7 mouse cellular contexts compared by ENCODE assay signal in genomic region chr10:128565788-128566531, GRCm38 (mm10). TPM values are rescaled to one million over a fixed set of nuclear protein-coding genes. Genes with fewer than 3 reads are reported as not detected.
DNase-seq lines count a peak whose midpoint lies in the region; ATAC-seq lines count a peak whose summit lies in the region.

Gene Pa2g4, minus strand, starts transcription at chr10:128565987.

- H3K4me1 ChIP-seq in embryonic facial prominence, embryonic 10.5 days, result peaks cover 28% of the 10 kb centered on the region
- H3K4me1 ChIP-seq in limb, embryonic 10.5 days, result peaks cover 22% of the 10 kb centered on the region
- peaks cover 26% of the 10 kb centered on the region for H3K4me1 ChIP-seq in midbrain, embryonic 13.5 days (replicated peaks)

- H3K36me3 ChIP-seq in embryonic facial prominence, embryonic 10.5 days (replicated peaks), result peaks cover 44% of the 10 kb centered on the region
- H3K36me3 ChIP-seq in limb, embryonic 10.5 days, result peaks cover 32% of the 10 kb centered on the region
- peaks cover 24% of the 10 kb centered on the region for H3K36me3 ChIP-seq in midbrain, embryonic 13.5 days

- H3K9ac ChIP-seq in midbrain, embryonic 13.5 days (replicated peaks), result peak within 1 kb of the TSS; percentile 95

- DNase-seq in adrenal gland, postnatal 10 days, result peak; percentile 98
- peak; percentile 100 for DNase-seq in embryonic facial prominence, embryonic 10.5 days (ENCODE audit: low spot score)
- DNase-seq in gonadal fat pad, adult 2 months (ENCODE audit: low read depth), result peak; percentile 97
- peak; percentile 99 for DNase-seq in kidney, adult 11 months
- peak; percentile 98 for DNase-seq in limb, embryonic 10.5 days (ENCODE audit: low spot score)
- DNase-seq in spleen, adult 12 weeks (ENCODE audit: low spot score), result peak; percentile 96

- H3K4me2 ChIP-seq in midbrain, embryonic 13.5 days (replicated peaks), result peak within 1 kb of the TSS; percentile 97

- no peaks in the 10 kb centered on the region for H3K27me3 ChIP-seq in embryonic facial prominence, embryonic 10.5 days (replicated peaks; ENCODE audit: low read depth, poor library complexity, severe bottlenecking)
- no peaks in the 10 kb centered on the region for H3K27me3 ChIP-seq in limb, embryonic 10.5 days (ENCODE audit: low read depth, poor library complexity, severe bottlenecking)
- H3K27me3 ChIP-seq in midbrain, embryonic 13.5 days, result no peaks in the 10 kb centered on the region

- peak within 1 kb of the TSS; percentile 93 for H3K4me3 ChIP-seq in embryonic facial prominence, embryonic 10.5 days
- peak within 1 kb of the TSS; percentile 84 for H3K4me3 ChIP-seq in limb, embryonic 10.5 days
- H3K4me3 ChIP-seq in midbrain, embryonic 13.5 days (replicated peaks), result peak within 1 kb of the TSS; percentile 95

- no peaks in the 10 kb centered on the region for H3K9me3 ChIP-seq in embryonic facial prominence, embryonic 10.5 days
- no peaks in the 10 kb centered on the region for H3K9me3 ChIP-seq in limb, embryonic 10.5 days (replicated peaks)
- H3K9me3 ChIP-seq in midbrain, embryonic 13.5 days, result no peaks in the 10 kb centered on the region

- 0% methylated on average over 58 of the region's 58 CpGs for WGBS in embryonic facial prominence, embryonic 10.5 days
- under 1% methylated on average over 58 of the region's 58 CpGs for WGBS in limb, embryonic 10.5 days
- WGBS in midbrain, embryonic 13.5 days, result under 1% methylated on average over 58 of the region's 58 CpGs

- peak within 1 kb of the TSS; percentile 91 for H3K27ac ChIP-seq in embryonic facial prominence, embryonic 10.5 days (replicated peaks)
- H3K27ac ChIP-seq in limb, embryonic 10.5 days, result peak within 1 kb of the TSS; percentile 89
- H3K27ac ChIP-seq in midbrain, embryonic 13.5 days, result peak within 1 kb of the TSS; percentile 90

- peak; percentile 100 for ATAC-seq in midbrain, embryonic 13.5 days

RNA-seq across cellular contexts. Expression of gene Pa2g4, which starts in this region (rescaled TPM):
- 10 to 100 TPM; 85.1 to 90.9 TPM for total RNA-seq in adrenal gland, postnatal 10 days (2021)
- polyA plus RNA-seq in embryonic facial prominence, embryonic 10.5 days (2016; fragmentation: Nextera tagmentation; extraction: Ambion mirVana), result 274 and 287 TPM in 2 replicates
- 22.1 and 27.5 TPM in 2 replicates for polyA plus RNA-seq in gonadal fat pad, adult 2 months (2012; rRNA removed)
- 267 and 322 TPM in 2 replicates for polyA plus RNA-seq in limb, embryonic 10.5 days (2016; fragmentation: Nextera tagmentation; extraction: Ambion mirVana)
- polyA plus RNA-seq in midbrain, embryonic 13.5 days (2015; fragmentation: Nextera tagmentation; extraction: Ambion mirVana), result 139 TPM in 2 replicates

Comparison
In these comparisons a context has a peak if more than half of its experiments do, and no peak if none do; other contexts are left out.
1. Peak in every context shown above with its lines: DNase-seq, ATAC-seq, H3K4me3 ChIP-seq and H3K27ac ChIP-seq.